Mouse (Mus musculus) liver, embryonic 14.5 days (tissue): Measurements from ENCODE around the gene Cdh18.

Experiments used
- CTCF ChIP-seq: IDR thresholded peaks from 2 replicates; pipeline ENCODE4 v1.5.1; 2016; ENCODE audit warnings: antibody characterized with exemption, low read depth, control low read depth
- EP300 ChIP-seq: IDR thresholded peaks from 2 replicates; pipeline ENCODE4 v1.6.1; 2016; ENCODE audit warnings: antibody characterized with exemption, low read depth

DNA sequence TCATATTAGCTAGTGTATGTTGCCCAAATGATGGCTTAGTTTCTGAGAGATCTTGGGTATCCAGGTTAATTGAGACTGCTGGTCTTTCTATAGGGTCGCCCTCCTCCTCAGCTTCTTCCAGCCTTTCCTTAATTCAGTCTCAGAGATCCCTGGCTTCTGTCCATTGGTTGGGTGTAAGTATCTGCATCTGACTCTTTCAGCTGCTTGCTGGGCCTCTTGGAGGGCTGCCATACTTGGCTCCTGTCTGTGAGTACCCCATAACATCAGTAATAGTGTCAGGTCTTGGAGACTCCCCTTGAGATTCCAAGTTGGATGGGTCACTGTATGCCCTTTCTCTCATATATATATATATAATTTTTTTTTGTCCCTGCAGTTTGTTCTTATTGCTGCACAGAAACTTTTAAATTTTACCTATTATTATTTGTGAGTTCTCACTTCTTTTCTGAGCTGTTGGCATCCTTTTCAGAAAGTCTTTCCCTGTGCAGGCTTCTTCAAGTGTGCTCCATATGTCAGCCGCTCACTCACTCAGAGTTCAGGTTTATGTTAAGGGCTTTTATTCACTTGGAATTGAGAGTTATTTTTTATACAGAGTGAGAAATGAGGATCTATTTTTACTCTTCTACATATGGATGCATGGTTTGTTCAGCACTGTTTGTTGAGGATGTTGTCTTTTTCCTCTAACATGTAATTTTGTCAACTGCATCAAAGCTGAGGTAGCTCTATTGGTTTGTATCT lies 829.4 kb downstream of the Cdh18 start:
- TF ChIP-seq CTCF, result no peak
- TF ChIP-seq EP300, result no peak
